Mouse (Mus musculus) liver, embryonic 15.5 days (tissue): ENCODE measurements at regions not wholly inside any gene's neighbourhood (a gene's known extent, or its start where the extent isn't known, plus 50 kb on each side); places are given as distances from the start of the nearest gene placed in this dataset.

Source experiments
- ATAC-seq: fragments of 200-750 bp; cut with Nextera tagmentation; 2 replicates; pipeline ENCODE4 v1.8.0; 2017; ENCODE audit warnings: moderate number of reproducible peaks, mild to moderate bottlenecking, moderate library complexity; ENCODE audit not compliant: insufficient read depth
- H3K27ac ChIP-seq: fragments of 300-500 bp; sonication (generic); replicated peaks from 2 replicates; pipeline ENCODE4 v1.5.1; 2015; ENCODE audit warnings: mild to moderate bottlenecking, inconsistent platforms
- H3K27me3 ChIP-seq: fragments of 300-500 bp; sonication (generic); 2 replicates; pipeline ENCODE4 v1.6.1; 2015; ENCODE audit warnings: mild to moderate bottlenecking, inconsistent platforms
- H3K36me3 ChIP-seq: fragments of 300-500 bp; sonication (generic); replicated peaks from 2 replicates; pipeline ENCODE4 v1.6.1; 2015; ENCODE audit warnings: moderate library complexity, mild to moderate bottlenecking, inconsistent platforms
- H3K4me1 ChIP-seq: fragments of 300-500 bp; sonication (generic); replicated peaks from 2 replicates; pipeline ENCODE4 v1.6.1; 2015; ENCODE audit warnings: inconsistent platforms
- H3K4me2 ChIP-seq: fragments of 300-500 bp; sonication (generic); 2 replicates; pipeline ENCODE4 v1.6.1; 2015; ENCODE audit warnings: moderate library complexity, mild to moderate bottlenecking, inconsistent platforms
- H3K4me3 ChIP-seq: fragments of 300-500 bp; sonication (generic); replicated peaks from 2 replicates; pipeline ENCODE4 v1.5.1; 2015; ENCODE audit warnings: mild to moderate bottlenecking, inconsistent platforms
- H3K9ac ChIP-seq: fragments of 300-500 bp; sonication (generic); 2 replicates; pipeline ENCODE4 v1.6.1; 2015; ENCODE audit warnings: moderate library complexity, mild to moderate bottlenecking, inconsistent platforms
- H3K9me3 ChIP-seq: fragments of 300-500 bp; sonication (generic); replicated peaks from 2 replicates; pipeline ENCODE4 v1.6.1; 2016; ENCODE audit warnings: inconsistent platforms
- WGBS: fragments of 180-500 bp; shearing (Covaris S2); methylation state at CpG from one replicate; pipeline ENCODE4 v1.1.7; 2015; ENCODE audit warnings: mixed read lengths; ENCODE audit not compliant: insufficient replicate concordance; 5-methylcytosine and 5-hydroxymethylcytosine counted together

GRCm38 (mm10) chr9:52271345-52272116 lies 103.2 kb upstream of the Zc3h12c start:
- H3K27me3 ChIP-seq = no peaks in the 10 kb centered on the region
- ATAC-seq = no peak
- no peak overlapping the region for H3K4me3 ChIP-seq
- H3K9me3 ChIP-seq = no peaks in the 10 kb centered on the region
- 49% methylated on average over 7 of the region's 7 CpGs for WGBS
- H3K4me1 ChIP-seq = no peaks in the 10 kb centered on the region
- H3K4me2 ChIP-seq = no peak overlapping the region
- H3K27ac ChIP-seq = no peak overlapping the region
- H3K36me3 ChIP-seq = no peaks in the 10 kb centered on the region
- H3K9ac ChIP-seq = no peak overlapping the region

GRCm38 (mm10) chr9:52261538-52261937 lies 93.2 kb upstream of the Zc3h12c start:
- no peak overlapping the region for H3K9ac ChIP-seq
- H3K27me3 ChIP-seq = no peaks in the 10 kb centered on the region
- H3K4me2 ChIP-seq = no peak overlapping the region
- WGBS = 46% methylated on average over 2 of the region's 2 CpGs
- no peaks in the 10 kb centered on the region for H3K36me3 ChIP-seq
- ATAC-seq = no peak
- H3K9me3 ChIP-seq = no peaks in the 10 kb centered on the region
- H3K4me1 ChIP-seq = no peaks in the 10 kb centered on the region
- no peak overlapping the region for H3K27ac ChIP-seq
- no peak overlapping the region for H3K4me3 ChIP-seq

- Histone ChIP-seq H3K4me3 (no peak overlapping the region), H3K4me1 (no peaks in the 10 kb centered on the region), H3K27me3 (no peaks in the 10 kb centered on the region), H3K9me3 (no peaks in the 10 kb centered on the region), H3K36me3 (no peaks in the 10 kb centered on the region), H3K27ac (no peak overlapping the region), H3K4me2 (no peak overlapping the region), H3K9ac (no peak overlapping the region)
- 23% methylated on average over 9 of the region's 9 CpGs for WGBS
- no peak for ATAC-seq
Measured at GRCm38 (mm10) chr9:52259459-52259858, 91.1 kb upstream of the Zc3h12c start.

DNA sequence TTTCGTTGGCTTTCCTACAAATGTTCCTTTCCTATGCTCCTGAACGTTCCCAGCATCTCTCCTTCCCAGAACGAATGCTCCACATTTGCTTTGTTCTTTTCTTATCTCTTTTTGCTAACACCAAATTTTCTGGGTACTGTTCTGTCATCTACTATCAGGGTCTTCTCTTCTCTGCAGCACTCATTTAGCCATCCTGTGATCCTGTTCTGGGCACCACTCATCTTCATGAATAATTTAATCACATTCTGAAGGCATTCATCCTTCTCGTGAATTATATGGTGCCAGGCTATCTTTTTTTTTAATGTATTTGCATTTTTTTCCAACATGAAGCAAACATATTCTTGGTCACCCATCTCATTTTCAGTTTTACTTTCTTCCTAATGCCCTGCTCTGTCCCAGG lies 87.3 kb upstream of the Zc3h12c start:
- Histone ChIP-seq H3K4me1 (no peaks in the 10 kb centered on the region), H3K9me3 (no peaks in the 10 kb centered on the region), H3K4me3 (no peak overlapping the region), H3K9ac (no peak overlapping the region), H3K36me3 (no peaks in the 10 kb centered on the region), H3K27me3 (no peaks in the 10 kb centered on the region), H3K4me2 (no peak overlapping the region), H3K27ac (no peak overlapping the region)
- WGBS = 38% methylated on average over 4 of the region's 4 CpGs
- ATAC-seq = no peak

GRCm38 (mm10) chr9:52254475-52254874 lies 86.1 kb upstream of the Zc3h12c start:
- H3K4me2 ChIP-seq = no peak overlapping the region
- no peaks in the 10 kb centered on the region for H3K4me1 ChIP-seq
- no peaks in the 10 kb centered on the region for H3K27me3 ChIP-seq
- H3K4me3 ChIP-seq = no peak overlapping the region
- 67% methylated on average over 6 of the region's 6 CpGs for WGBS
- no peaks in the 10 kb centered on the region for H3K9me3 ChIP-seq
- H3K27ac ChIP-seq = no peak overlapping the region
- no peaks in the 10 kb centered on the region for H3K36me3 ChIP-seq
- no peak for ATAC-seq
- H3K9ac ChIP-seq = no peak overlapping the region

DNA sequence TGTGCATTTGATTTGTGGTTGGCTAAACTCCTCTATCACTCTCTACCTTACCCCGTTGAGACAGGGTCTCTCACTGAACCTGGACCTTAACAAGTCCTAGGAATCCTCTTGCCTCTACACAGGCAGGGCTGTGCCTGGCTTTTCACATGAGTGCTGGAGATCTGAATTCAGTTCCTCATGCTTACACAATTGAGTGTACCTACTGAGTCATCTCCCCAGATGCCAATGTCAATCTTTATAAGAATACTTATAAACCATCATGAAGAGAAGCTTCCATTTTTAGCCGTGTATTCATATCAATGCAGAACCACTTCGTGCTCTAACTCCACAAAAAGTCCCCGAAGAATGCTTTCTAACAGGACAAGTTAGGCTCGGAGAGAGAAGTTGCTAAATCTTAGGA lies 83.1 kb upstream of the Zc3h12c start:
- WGBS = 58% methylated on average over 5 of the region's 5 CpGs
- H3K4me2 ChIP-seq = no peak overlapping the region
- no peak overlapping the region for H3K4me3 ChIP-seq
- ATAC-seq = no peak
- H3K36me3 ChIP-seq = no peaks in the 10 kb centered on the region
- no peak overlapping the region for H3K27ac ChIP-seq
- no peaks in the 10 kb centered on the region for H3K9me3 ChIP-seq
- no peaks in the 10 kb centered on the region for H3K4me1 ChIP-seq
- no peaks in the 10 kb centered on the region for H3K27me3 ChIP-seq
- no peak overlapping the region for H3K9ac ChIP-seq

GRCm38 (mm10) chr9:52246712-52247111 lies 78.3 kb upstream of the Zc3h12c start:
- Histone ChIP-seq H3K4me2 (no peak overlapping the region), H3K9ac (no peak overlapping the region), H3K27me3 (no peaks in the 10 kb centered on the region), H3K36me3 (no peaks in the 10 kb centered on the region), H3K4me3 (no peak overlapping the region), H3K9me3 (no peaks in the 10 kb centered on the region), H3K27ac (no peak overlapping the region), H3K4me1 (no peaks in the 10 kb centered on the region)
- ATAC-seq = no peak
- 64% methylated on average over 1 of the region's 1 CpGs for whole genome bisulfite sequencing

DNA sequence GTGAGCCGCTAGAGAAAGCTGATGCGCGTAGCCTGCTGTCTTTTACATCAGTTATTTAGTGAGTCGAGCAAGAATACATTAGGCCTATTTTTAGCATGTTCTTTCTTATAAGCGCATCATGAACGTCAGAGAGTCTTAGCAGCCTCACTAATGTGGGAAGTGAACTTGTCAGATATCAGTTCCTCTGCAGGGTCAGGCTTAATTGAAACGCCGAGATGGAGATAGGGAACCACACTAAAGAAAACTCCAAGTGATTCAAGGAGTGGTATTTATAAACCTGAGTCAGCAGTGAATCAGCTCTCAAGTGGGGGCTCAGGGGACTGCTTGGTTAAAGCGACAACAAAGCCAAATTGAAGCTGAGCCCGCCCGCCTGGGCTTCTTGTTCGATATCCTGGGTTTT lies 75.7 kb upstream of the Zc3h12c start:
- H3K9ac ChIP-seq = no peak overlapping the region
- H3K4me1 ChIP-seq = no peaks in the 10 kb centered on the region
- no peaks in the 10 kb centered on the region for H3K36me3 ChIP-seq
- no peak for ATAC-seq
- no peak overlapping the region for H3K27ac ChIP-seq
- 43% methylated on average over 12 of the region's 12 CpGs for WGBS
- no peaks in the 10 kb centered on the region for H3K27me3 ChIP-seq
- no peaks in the 10 kb centered on the region for H3K9me3 ChIP-seq
- H3K4me2 ChIP-seq = no peak overlapping the region
- no peak overlapping the region for H3K4me3 ChIP-seq

DNA sequence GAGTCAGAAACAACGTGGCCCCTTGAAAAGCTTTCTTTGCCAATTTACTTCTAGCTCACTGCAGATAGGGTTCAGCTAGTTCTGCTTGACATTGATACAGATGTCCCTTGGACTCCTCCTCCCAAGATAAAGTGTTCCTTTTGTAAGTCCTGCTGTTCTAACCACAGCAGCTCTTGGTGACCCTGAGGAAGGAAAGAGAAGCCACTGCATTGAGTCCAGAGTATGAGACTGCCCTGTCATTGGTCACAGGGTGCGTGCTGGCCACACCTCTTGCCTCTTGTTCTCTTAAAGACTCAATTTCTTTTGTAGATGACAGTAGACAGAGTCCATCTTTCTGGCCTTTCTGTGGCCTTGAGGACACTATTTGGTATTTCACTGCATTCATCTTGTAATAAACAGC lies 74.7 kb upstream of the Zc3h12c start:
- Histone ChIP-seq H3K4me2 (no peak overlapping the region), H3K36me3 (no peaks in the 10 kb centered on the region), H3K9ac (no peak overlapping the region), H3K27me3 (no peaks in the 10 kb centered on the region), H3K27ac (no peak overlapping the region), H3K4me1 (no peaks in the 10 kb centered on the region), H3K4me3 (no peak overlapping the region), H3K9me3 (no peaks in the 10 kb centered on the region)
- no peak for ATAC-seq
- 24% methylated on average over 2 of the region's 2 CpGs for WGBS

DNA sequence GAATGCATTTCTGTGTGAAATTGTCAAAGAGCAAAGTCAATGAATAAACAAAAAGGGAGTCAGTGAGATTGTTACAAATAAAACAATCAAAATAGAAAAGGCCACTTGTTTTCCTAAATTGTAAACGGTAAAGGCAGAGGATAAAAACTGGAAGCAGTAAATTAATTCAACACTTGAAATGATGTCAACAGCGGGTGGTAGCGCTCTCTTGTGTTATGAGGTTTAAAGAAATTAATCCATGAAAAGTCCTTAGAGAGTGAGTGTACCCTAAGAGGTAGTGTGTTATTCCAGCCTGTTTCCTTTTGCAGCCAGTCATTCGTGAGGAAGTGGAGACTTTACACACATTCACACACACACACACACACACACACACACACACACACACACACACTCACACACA lies 73.2 kb upstream of the Zc3h12c start:
- no peaks in the 10 kb centered on the region for H3K9me3 ChIP-seq
- no peaks in the 10 kb centered on the region for H3K4me1 ChIP-seq
- 67% methylated on average over 4 of the region's 4 CpGs for WGBS
- no peaks in the 10 kb centered on the region for H3K27me3 ChIP-seq
- H3K27ac ChIP-seq = no peak overlapping the region
- H3K4me3 ChIP-seq = no peak overlapping the region
- H3K9ac ChIP-seq = no peak overlapping the region
- H3K4me2 ChIP-seq = no peak overlapping the region
- no peaks in the 10 kb centered on the region for H3K36me3 ChIP-seq
- no peak for ATAC-seq

DNA sequence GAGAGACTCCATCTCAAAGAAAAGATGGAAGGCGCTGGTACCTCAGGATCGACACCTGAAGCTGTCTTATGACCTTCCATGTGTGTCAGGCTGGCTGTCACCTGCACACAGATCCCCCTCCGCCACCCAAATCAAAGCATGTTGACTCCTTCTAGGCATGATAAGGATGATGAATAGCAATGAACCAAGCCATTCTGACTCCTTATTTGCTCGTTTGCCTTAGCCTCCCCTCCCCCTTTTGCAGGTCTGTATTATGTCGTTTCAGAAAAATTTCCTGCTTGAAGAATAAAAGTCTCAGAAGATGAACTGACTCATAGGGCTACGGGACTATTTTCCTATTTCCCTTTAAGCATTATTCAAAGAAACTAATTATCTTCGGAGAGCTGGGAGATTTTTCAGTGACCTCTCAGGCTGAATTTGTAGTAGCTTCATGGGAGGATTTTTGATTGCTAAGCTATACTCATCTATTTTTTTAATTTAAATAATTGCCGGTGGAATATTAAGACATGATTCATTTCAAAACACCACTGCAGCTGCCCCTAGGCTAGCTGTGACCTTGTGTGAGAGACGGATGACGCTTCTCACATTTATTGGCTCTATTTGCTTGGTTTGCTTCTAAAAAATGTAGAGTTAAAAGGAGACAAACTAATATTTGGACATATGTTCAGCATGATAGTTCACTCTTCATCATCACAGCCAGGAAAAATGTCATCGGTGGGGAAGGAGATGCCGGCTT lies 72.4 kb upstream of the Zc3h12c start:
- no peak overlapping the region for H3K27ac ChIP-seq
- H3K9me3 ChIP-seq = no peaks in the 10 kb centered on the region
- no peaks in the 10 kb centered on the region for H3K36me3 ChIP-seq
- no peaks in the 10 kb centered on the region for H3K4me1 ChIP-seq
- no peaks in the 10 kb centered on the region for H3K27me3 ChIP-seq
- ATAC-seq = no peak
- no peak overlapping the region for H3K4me3 ChIP-seq
- no peak overlapping the region for H3K4me2 ChIP-seq
- no peak overlapping the region for H3K9ac ChIP-seq
- WGBS = 65% methylated on average over 12 of the region's 12 CpGs
